Mouse (Mus musculus) forebrain, embryonic 16.5 days (tissue): ENCODE measurements at regions not wholly inside any gene's neighbourhood (a gene's known extent, or its start where the extent isn't known, plus 50 kb on each side); places are given as distances from the start of the nearest gene placed in this dataset.

ENCODE experiments used
- ATAC-seq: fragments of 200-750 bp; cut with Nextera tagmentation; 2 replicates; pipeline ENCODE4 v1.8.0; 2017; ENCODE audit warnings: mild to moderate bottlenecking, moderate library complexity
- H3K27ac ChIP-seq: fragments of 300-500 bp; sonication (generic); 2 replicates; pipeline ENCODE4 v1.5.1; 2014; ENCODE audit warnings: low read length, control low read depth
- H3K27me3 ChIP-seq: fragments of 300-500 bp; sonication (generic); replicated peaks from 2 replicates; pipeline ENCODE4 v1.6.1; 2014; ENCODE audit warnings: low read length; ENCODE audit not compliant: control insufficient read depth, insufficient read depth
- H3K36me3 ChIP-seq: fragments of 300-500 bp; sonication (generic); 2 replicates; pipeline ENCODE4 v1.6.1; 2014; ENCODE audit not compliant: control insufficient read depth, insufficient read depth
- H3K4me1 ChIP-seq: fragments of 300-500 bp; sonication (generic); replicated peaks from 2 replicates; pipeline ENCODE4 v1.6.1; 2014; ENCODE audit warnings: low read length; ENCODE audit not compliant: control insufficient read depth, insufficient read depth
- H3K4me2 ChIP-seq: fragments of 300-500 bp; sonication (generic); 2 replicates; pipeline ENCODE4 v1.6.1; 2014; ENCODE audit warnings: mild to moderate bottlenecking, low read length, control low read depth
- H3K4me3 ChIP-seq: fragments of 300-500 bp; sonication (generic); replicated peaks from 2 replicates; pipeline ENCODE4 v1.5.1; 2014; ENCODE audit warnings: mild to moderate bottlenecking, low read length, control low read depth
- H3K9ac ChIP-seq: fragments of 300-500 bp; sonication (generic); replicated peaks from 2 replicates; pipeline ENCODE4 v1.6.1; 2014; ENCODE audit warnings: low read depth, low read length, control low read depth
- H3K9me3 ChIP-seq: fragments of 300-500 bp; sonication (generic); 2 replicates; pipeline ENCODE4 v1.6.1; 2016; ENCODE audit warnings: low read length; ENCODE audit not compliant: control insufficient read depth
- WGBS: fragments of 180-500 bp; shearing (Covaris S2); extraction: QIAGEN DNeasy Blood & Tissue Kit; methylation state at CpG from one replicate; pipeline ENCODE4 v1.1.7; 2014; 5-methylcytosine and 5-hydroxymethylcytosine counted together

- no peak overlapping the region for H3K27ac ChIP-seq
- 86% methylated on average over 12 of the region's 12 CpGs for WGBS
- no peak overlapping the region for H3K4me2 ChIP-seq
- H3K4me1 ChIP-seq: peaks cover 17% of the 10 kb centered on the region
- no peaks in the 10 kb centered on the region for H3K27me3 ChIP-seq
- H3K9me3 ChIP-seq: no peaks in the 10 kb centered on the region
- H3K4me3 ChIP-seq: no peak overlapping the region
- no peak for ATAC-seq
- H3K36me3 ChIP-seq: no peaks in the 10 kb centered on the region
- no peak overlapping the region for H3K9ac ChIP-seq
Measured at GRCm38 (mm10) chr6:31937146-31937545, 112.9 kb upstream of the 1700012A03Rik start.

GRCm38 (mm10) chr6:31934826-31935225 is 115.2 kb upstream of the 1700012A03Rik start:
- no peak for ATAC-seq
- Histone ChIP-seq H3K36me3 (no peaks in the 10 kb centered on the region), H3K27me3 (no peaks in the 10 kb centered on the region), H3K4me3 (no peak overlapping the region), H3K9me3 (no peaks in the 10 kb centered on the region), H3K4me1 (peaks cover 17% of the 10 kb centered on the region), H3K4me2 (no peak overlapping the region), H3K9ac (no peak overlapping the region), H3K27ac (no peak overlapping the region)
- 81% methylated on average over 10 of the region's 10 CpGs for WGBS

GRCm38 (mm10) chr6:31933956-31934355 is 116.1 kb upstream of the 1700012A03Rik start:
- peak overlapping the region; percentile 77 for H3K27ac ChIP-seq
- no peak overlapping the region for H3K4me3 ChIP-seq
- no peaks in the 10 kb centered on the region for H3K9me3 ChIP-seq
- no peak overlapping the region for H3K9ac ChIP-seq
- H3K27me3 ChIP-seq: no peaks in the 10 kb centered on the region
- no peak for ATAC-seq
- 87% methylated on average over 8 of the region's 8 CpGs for WGBS
- H3K4me1 ChIP-seq: peaks cover 17% of the 10 kb centered on the region
- no peaks in the 10 kb centered on the region for H3K36me3 ChIP-seq
- no peak overlapping the region for H3K4me2 ChIP-seq

GRCm38 (mm10) chr6:31933364-31933763 is 116.7 kb upstream of the 1700012A03Rik start:
- Histone ChIP-seq H3K9me3 (no peaks in the 10 kb centered on the region), H3K4me3 (no peak overlapping the region), H3K4me1 (peaks cover 12% of the 10 kb centered on the region), H3K36me3 (no peaks in the 10 kb centered on the region), H3K9ac (no peak overlapping the region), H3K27me3 (no peaks in the 10 kb centered on the region), H3K4me2 (no peak overlapping the region), H3K27ac (peak overlapping the region; percentile 77)
- peak; percentile 73 for ATAC-seq
- WGBS: 61% methylated on average over 5 of the region's 5 CpGs

- H3K27me3 ChIP-seq: no peaks in the 10 kb centered on the region
- no peak overlapping the region for H3K27ac ChIP-seq
- no peak overlapping the region for H3K4me2 ChIP-seq
- no peak overlapping the region for H3K4me3 ChIP-seq
- no peak for ATAC-seq
- no peaks in the 10 kb centered on the region for H3K36me3 ChIP-seq
- peaks cover 11% of the 10 kb centered on the region for H3K4me1 ChIP-seq
- WGBS: 84% methylated on average over 6 of the region's 6 CpGs
- H3K9me3 ChIP-seq: no peaks in the 10 kb centered on the region
- H3K9ac ChIP-seq: no peak overlapping the region
Measured at GRCm38 (mm10) chr6:31931116-31931515, 118.9 kb upstream of the 1700012A03Rik start.

- no peaks in the 10 kb centered on the region for H3K36me3 ChIP-seq
- peaks cover 15% of the 10 kb centered on the region for H3K4me1 ChIP-seq
- H3K9me3 ChIP-seq: no peaks in the 10 kb centered on the region
- ATAC-seq: no peak
- 92% methylated on average over 2 of the region's 2 CpGs for WGBS
- no peaks in the 10 kb centered on the region for H3K27me3 ChIP-seq
- no peak overlapping the region for H3K9ac ChIP-seq
- H3K4me2 ChIP-seq: no peak overlapping the region
- H3K4me3 ChIP-seq: no peak overlapping the region
- no peak overlapping the region for H3K27ac ChIP-seq
Measured at GRCm38 (mm10) chr6:31929165-31929564, 120.9 kb upstream of the 1700012A03Rik start.

GRCm38 (mm10) chr6:31927181-31927580 is 122.9 kb upstream of the 1700012A03Rik start:
- H3K36me3 ChIP-seq: no peaks in the 10 kb centered on the region
- no peak overlapping the region for H3K27ac ChIP-seq
- 64% methylated on average over 3 of the region's 3 CpGs for WGBS
- no peak for ATAC-seq
- H3K4me1 ChIP-seq: peaks cover 8% of the 10 kb centered on the region
- no peak overlapping the region for H3K4me2 ChIP-seq
- H3K27me3 ChIP-seq: no peaks in the 10 kb centered on the region
- no peak overlapping the region for H3K9ac ChIP-seq
- no peak overlapping the region for H3K4me3 ChIP-seq
- no peaks in the 10 kb centered on the region for H3K9me3 ChIP-seq

- 60% methylated on average over 2 of the region's 2 CpGs for WGBS
- Histone ChIP-seq H3K9me3 (no peaks in the 10 kb centered on the region), H3K4me2 (no peak overlapping the region), H3K4me1 (peaks cover 8% of the 10 kb centered on the region), H3K9ac (no peak overlapping the region), H3K27me3 (no peaks in the 10 kb centered on the region), H3K36me3 (no peaks in the 10 kb centered on the region), H3K4me3 (no peak overlapping the region), H3K27ac (no peak overlapping the region)
- peak; percentile 49; the same call in 1 of the 2 replicates for ATAC-seq
Measured at GRCm38 (mm10) chr6:31924669-31925046, 125.4 kb upstream of the 1700012A03Rik start.

- Histone ChIP-seq H3K36me3 (no peaks in the 10 kb centered on the region), H3K9me3 (no peaks in the 10 kb centered on the region), H3K4me3 (no peak overlapping the region), H3K27me3 (no peaks in the 10 kb centered on the region), H3K9ac (no peak overlapping the region; the same call in 1 of the 2 replicates), H3K27ac (no peak overlapping the region), H3K4me2 (no peak overlapping the region), H3K4me1 (peaks cover 8% of the 10 kb centered on the region)
- WGBS: 17% methylated on average over 3 of the region's 3 CpGs
- peak; percentile 78 for ATAC-seq
Measured at GRCm38 (mm10) chr6:31923951-31924668, 125.9 kb upstream of the 1700012A03Rik start.
